Mouse (Mus musculus): ENCODE measurements around the gene Pa2g4. TPM values are rescaled to one million over a fixed set of nuclear protein-coding genes. Genes with fewer than 3 reads are reported as not detected.

Gene Pa2g4
- polyA plus RNA-seq, 1 experiment from 2014 or later: 163 TPM

GRCm38 (mm10) chr10:128522351-128522750 is 43.4 kb downstream of the Pa2g4 start:
- whole genome bisulfite sequencing (ENCODE audit: insufficient replicate concordance): 77% methylated on average over 6 of the region's 6 CpGs
- Histone ChIP-seq H3K36me3 (ENCODE audit: control insufficient read depth, insufficient read depth, low read length) (peaks cover 4% of the 10 kb centered on the region), H3K27ac (ENCODE audit: low read depth, low read length) (no peak overlapping the region), H3K9me3 (replicated peaks; ENCODE audit: control insufficient read depth, low read length) (no peaks in the 10 kb centered on the region), H3K9ac (ENCODE audit: low read depth, low read length) (no peak overlapping the region), H3K4me1 (ENCODE audit: control insufficient read depth, insufficient read depth, low read length) (0 out of 2 replicates have a peak, but pooled peaks cover 3% of the 10 kb centered on the region), H3K4me2 (no peak overlapping the region), H3K27me3 (ENCODE audit: control insufficient read depth, insufficient read depth, low read length) (0 out of 2 replicates have a peak, but pooled peaks cover 7% of the 10 kb centered on the region), H3K4me3 (ENCODE audit: low read depth, low read length) (no peak overlapping the region)
- ATAC-seq (replicated peaks; ENCODE audit: insufficient number of reproducible peaks, low FRiP score, low TSS enrichment): no peak

DNA sequence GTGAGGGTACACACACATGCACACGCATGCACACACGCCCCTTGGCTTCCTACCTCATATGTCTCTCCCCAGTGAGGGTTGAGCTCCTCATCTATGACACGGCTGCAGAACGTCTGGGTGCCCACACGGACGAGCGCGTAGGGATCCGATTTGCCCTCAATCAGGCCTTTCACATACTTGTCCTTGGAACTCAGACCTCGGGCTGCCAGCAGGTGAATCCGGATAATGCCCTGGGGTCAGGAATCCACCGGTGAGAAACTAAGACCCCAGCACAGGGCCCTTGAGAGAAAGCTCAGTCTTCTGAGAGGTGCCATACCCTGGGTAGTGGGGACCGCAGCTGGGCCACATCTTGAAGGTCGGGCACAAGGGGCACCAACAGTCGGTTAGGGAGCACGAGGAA is 45.2 kb downstream of the Pa2g4 start:
- Histone ChIP-seq H3K36me3 (ENCODE audit: control insufficient read depth, insufficient read depth, low read length) (peaks cover 4% of the 10 kb centered on the region), H3K9ac (ENCODE audit: low read depth, low read length) (no peak overlapping the region), H3K27ac (ENCODE audit: low read depth, low read length) (no peak overlapping the region), H3K4me3 (ENCODE audit: low read depth, low read length) (no peak overlapping the region), H3K9me3 (replicated peaks; ENCODE audit: control insufficient read depth, low read length) (no peaks in the 10 kb centered on the region), H3K4me2 (no peak overlapping the region), H3K4me1 (ENCODE audit: control insufficient read depth, insufficient read depth, low read length) (0 out of 2 replicates have a peak, but pooled peaks cover 5% of the 10 kb centered on the region), H3K27me3 (ENCODE audit: control insufficient read depth, insufficient read depth, low read length) (peaks cover 18% of the 10 kb centered on the region)
- no peak for ATAC-seq (replicated peaks; ENCODE audit: insufficient number of reproducible peaks, low FRiP score, low TSS enrichment)
- WGBS (ENCODE audit: insufficient replicate concordance): 84% methylated on average over 16 of the region's 16 CpGs

DNA sequence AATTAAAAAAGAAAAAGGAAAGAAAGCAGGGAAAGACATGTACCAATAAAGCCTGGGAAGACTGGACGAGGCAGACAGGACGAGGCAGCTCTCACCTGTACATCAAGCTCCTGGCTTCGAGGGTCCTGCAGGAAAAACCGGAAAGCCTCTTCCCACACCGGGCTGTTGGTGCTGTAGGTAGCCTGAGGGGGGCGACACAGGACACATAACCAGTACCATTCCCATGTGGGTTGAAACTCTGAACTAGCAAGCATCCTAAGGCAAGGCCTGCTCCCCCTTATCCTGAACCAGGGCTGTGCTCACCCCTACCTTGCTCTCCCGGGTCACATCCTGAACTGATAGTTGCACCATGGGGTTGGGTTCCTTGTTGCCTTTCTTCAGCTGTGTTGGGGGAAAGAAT is 47.0 kb downstream of the Pa2g4 start:
- no peak overlapping the region for H3K27ac ChIP-seq (ENCODE audit: low read depth, low read length)

DNA sequence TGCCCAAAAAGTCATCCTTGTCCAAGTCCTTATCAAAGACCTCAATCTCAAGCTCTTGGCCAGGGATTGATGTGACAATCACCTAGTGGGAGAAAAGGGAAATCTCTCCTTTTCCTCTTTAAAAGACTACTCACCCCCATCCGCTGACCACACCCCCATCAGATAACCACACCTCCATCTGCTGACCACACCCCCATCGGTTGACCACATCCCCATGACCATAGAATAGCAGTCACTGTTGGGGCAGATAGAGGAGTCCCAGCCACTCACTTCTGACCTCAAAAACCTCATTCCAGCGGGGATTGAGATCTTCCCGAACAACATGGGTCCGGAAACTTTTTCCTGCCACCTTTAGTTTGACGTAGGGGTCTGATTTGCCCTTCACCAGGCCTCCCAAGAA is 49.1 kb downstream of the Pa2g4 start:
- H3K27ac ChIP-seq (ENCODE audit: low read depth, low read length): no peak overlapping the region
- 0 out of 2 replicates have a peak, but pooled peaks cover 2% of the 10 kb centered on the region for H3K4me1 ChIP-seq (ENCODE audit: control insufficient read depth, insufficient read depth, low read length)
- 0 out of 2 replicates have a peak, but pooled peaks have one; percentile 58 for ATAC-seq (replicated peaks; ENCODE audit: insufficient number of reproducible peaks, low FRiP score, low TSS enrichment)
- H3K4me3 ChIP-seq (ENCODE audit: low read depth, low read length): no peak overlapping the region
- no peak overlapping the region for H3K9ac ChIP-seq (ENCODE audit: low read depth, low read length)
- WGBS (ENCODE audit: insufficient replicate concordance): 32% methylated on average over 6 of the region's 6 CpGs
- H3K36me3 ChIP-seq (ENCODE audit: control insufficient read depth, insufficient read depth, low read length): peaks cover 4% of the 10 kb centered on the region
- no peaks in the 10 kb centered on the region for H3K9me3 ChIP-seq (replicated peaks; ENCODE audit: control insufficient read depth, low read length)
- H3K27me3 ChIP-seq (ENCODE audit: control insufficient read depth, insufficient read depth, low read length): peaks cover 18% of the 10 kb centered on the region
- peak overlapping the region; percentile 47 for H3K4me2 ChIP-seq

More for the DNA sequence above, 47.0 kb downstream of the Pa2g4 start:
- 72% methylated on average over 7 of the region's 7 CpGs for WGBS (ENCODE audit: insufficient replicate concordance)
- H3K36me3 ChIP-seq (ENCODE audit: control insufficient read depth, insufficient read depth, low read length): peaks cover 4% of the 10 kb centered on the region
- H3K9ac ChIP-seq (ENCODE audit: low read depth, low read length): no peak overlapping the region
- 0 out of 2 replicates have a peak, but pooled peaks cover 2% of the 10 kb centered on the region for H3K4me1 ChIP-seq (ENCODE audit: control insufficient read depth, insufficient read depth, low read length)
- no peaks in the 10 kb centered on the region for H3K9me3 ChIP-seq (replicated peaks; ENCODE audit: control insufficient read depth, low read length)
- no peak overlapping the region for H3K4me3 ChIP-seq (ENCODE audit: low read depth, low read length)
- no peak for ATAC-seq (replicated peaks; ENCODE audit: insufficient number of reproducible peaks, low FRiP score, low TSS enrichment)
- H3K27me3 ChIP-seq (ENCODE audit: control insufficient read depth, insufficient read depth, low read length): peaks cover 18% of the 10 kb centered on the region
- no peak overlapping the region for H3K4me2 ChIP-seq

DNA sequence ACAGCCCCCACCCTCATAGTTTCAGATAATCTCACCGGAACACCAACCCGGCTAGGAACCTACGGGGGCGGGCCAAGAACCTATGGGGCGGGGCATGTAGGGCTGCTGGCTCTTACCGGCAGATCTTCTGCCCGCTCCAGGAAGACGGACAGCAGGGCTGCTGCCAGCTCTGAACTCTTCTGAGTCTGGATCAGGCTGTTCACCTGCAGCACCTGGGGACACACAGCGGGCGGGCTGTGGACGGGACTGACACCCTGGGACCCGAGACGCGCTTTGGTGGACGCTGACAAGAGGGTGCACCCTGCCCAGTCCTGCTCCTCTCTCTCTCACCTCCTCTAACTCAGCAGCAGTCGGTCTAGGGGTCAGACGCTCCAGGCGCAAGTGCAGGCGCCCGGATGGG is 49.8 kb downstream of the Pa2g4 start:
- Histone ChIP-seq H3K4me1 (ENCODE audit: control insufficient read depth, insufficient read depth, low read length) (0 out of 2 replicates have a peak, but pooled peaks cover 2% of the 10 kb centered on the region), H3K27me3 (ENCODE audit: control insufficient read depth, insufficient read depth, low read length) (peaks cover 18% of the 10 kb centered on the region), H3K9ac (ENCODE audit: low read depth, low read length) (0 out of 2 replicates have a peak overlapping the region, but pooled peaks have one; percentile 30), H3K4me2 (peak overlapping the region; percentile 47), H3K4me3 (ENCODE audit: low read depth, low read length) (0 out of 2 replicates have a peak overlapping the region, but pooled peaks have one; percentile 30), H3K36me3 (ENCODE audit: control insufficient read depth, insufficient read depth, low read length) (peaks cover 4% of the 10 kb centered on the region), H3K9me3 (replicated peaks; ENCODE audit: control insufficient read depth, low read length) (no peaks in the 10 kb centered on the region), H3K27ac (ENCODE audit: low read depth, low read length) (no peak overlapping the region)
- 26% methylated on average over 20 of the region's 20 CpGs for WGBS (ENCODE audit: insufficient replicate concordance)
- peak; percentile 53; the same call in 1 of the 2 replicates for ATAC-seq (replicated peaks; ENCODE audit: insufficient number of reproducible peaks, low FRiP score, low TSS enrichment)

GRCm38 (mm10) chr10:128515044-128515443 is 50.7 kb downstream of the Pa2g4 start:
- 0 out of 2 replicates have a peak, but pooled peaks cover 2% of the 10 kb centered on the region for H3K4me1 ChIP-seq (ENCODE audit: control insufficient read depth, insufficient read depth, low read length)
- H3K9ac ChIP-seq (ENCODE audit: low read depth, low read length): no peak overlapping the region
- no peak overlapping the region for H3K27ac ChIP-seq (ENCODE audit: low read depth, low read length)
- ATAC-seq (replicated peaks; ENCODE audit: insufficient number of reproducible peaks, low FRiP score, low TSS enrichment): no peak
- H3K36me3 ChIP-seq (ENCODE audit: control insufficient read depth, insufficient read depth, low read length): peaks cover under 1% of the 10 kb centered on the region
- no peak overlapping the region for H3K4me3 ChIP-seq (ENCODE audit: low read depth, low read length)
- H3K4me2 ChIP-seq: no peak overlapping the region
- peaks cover 18% of the 10 kb centered on the region for H3K27me3 ChIP-seq (ENCODE audit: control insufficient read depth, insufficient read depth, low read length)
- H3K9me3 ChIP-seq (replicated peaks; ENCODE audit: control insufficient read depth, low read length): no peaks in the 10 kb centered on the region
- WGBS (ENCODE audit: insufficient replicate concordance): 82% methylated on average over 4 of the region's 4 CpGs

- H3K27ac ChIP-seq (ENCODE audit: low read depth, low read length): no peak overlapping the region
- no peak overlapping the region for H3K4me3 ChIP-seq (ENCODE audit: low read depth, low read length)
- no peaks in the 10 kb centered on the region for H3K9me3 ChIP-seq (replicated peaks; ENCODE audit: control insufficient read depth, low read length)
- no peak for ATAC-seq (replicated peaks; ENCODE audit: insufficient number of reproducible peaks, low FRiP score, low TSS enrichment)
- H3K9ac ChIP-seq (ENCODE audit: low read depth, low read length): no peak overlapping the region
- no peaks in the 10 kb centered on the region; the same call in 1 of the 2 replicates for H3K36me3 ChIP-seq (ENCODE audit: control insufficient read depth, insufficient read depth, low read length)
- WGBS (ENCODE audit: insufficient replicate concordance): 79% methylated on average over 12 of the region's 12 CpGs
- H3K27me3 ChIP-seq (ENCODE audit: control insufficient read depth, insufficient read depth, low read length): peaks cover 6% of the 10 kb centered on the region; the same call in 1 of the 2 replicates
- no peak overlapping the region for H3K4me2 ChIP-seq
- H3K4me1 ChIP-seq (ENCODE audit: control insufficient read depth, insufficient read depth, low read length): 0 out of 2 replicates have a peak, but pooled peaks cover 2% of the 10 kb centered on the region
Measured at GRCm38 (mm10) chr10:128511761-128512160, 54.0 kb downstream of the Pa2g4 start.

GRCm38 (mm10) chr10:128511189-128511588 is 54.6 kb downstream of the Pa2g4 start:
- Histone ChIP-seq H3K4me2 (no peak overlapping the region), H3K4me3 (ENCODE audit: low read depth, low read length) (no peak overlapping the region), H3K9me3 (replicated peaks; ENCODE audit: control insufficient read depth, low read length) (no peaks in the 10 kb centered on the region), H3K27me3 (ENCODE audit: control insufficient read depth, insufficient read depth, low read length) (peaks cover under 1% of the 10 kb centered on the region; the same call in 1 of the 2 replicates), H3K36me3 (ENCODE audit: control insufficient read depth, insufficient read depth, low read length) (no peaks in the 10 kb centered on the region; the same call in 1 of the 2 replicates), H3K9ac (ENCODE audit: low read depth, low read length) (no peak overlapping the region), H3K4me1 (ENCODE audit: control insufficient read depth, insufficient read depth, low read length) (no peaks in the 10 kb centered on the region), H3K27ac (ENCODE audit: low read depth, low read length) (no peak overlapping the region)
- 84% methylated on average over 9 of the region's 9 CpGs for WGBS (ENCODE audit: insufficient replicate concordance)
- no peak for ATAC-seq (replicated peaks; ENCODE audit: insufficient number of reproducible peaks, low FRiP score, low TSS enrichment)

DNA sequence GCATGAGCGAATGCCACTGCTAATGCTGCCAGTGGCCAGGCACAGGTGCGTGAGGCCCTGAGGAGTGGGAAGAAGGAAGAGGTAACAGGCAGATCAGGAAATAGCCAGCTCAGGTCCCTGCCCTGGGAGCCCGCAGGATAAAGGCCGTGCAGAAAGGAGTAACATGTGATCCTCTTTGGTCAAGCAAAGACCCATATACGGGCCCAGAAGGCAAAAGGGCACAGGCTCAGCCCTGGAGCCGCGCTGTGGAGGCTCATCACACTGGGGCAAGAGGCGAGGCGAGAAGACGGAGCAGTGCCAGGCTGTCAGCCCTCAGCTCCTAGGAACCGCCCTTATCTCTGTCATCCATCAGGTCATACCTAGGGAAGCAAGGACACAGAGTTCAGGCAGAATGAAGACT is 55.5 kb downstream of the Pa2g4 start:
- Histone ChIP-seq H3K4me1 (ENCODE audit: control insufficient read depth, insufficient read depth, low read length) (no peaks in the 10 kb centered on the region), H3K4me3 (ENCODE audit: low read depth, low read length) (no peak overlapping the region), H3K4me2 (no peak overlapping the region), H3K27ac (ENCODE audit: low read depth, low read length) (no peak overlapping the region), H3K9me3 (replicated peaks; ENCODE audit: control insufficient read depth, low read length) (no peaks in the 10 kb centered on the region), H3K36me3 (ENCODE audit: control insufficient read depth, insufficient read depth, low read length) (no peaks in the 10 kb centered on the region; the same call in 1 of the 2 replicates), H3K9ac (ENCODE audit: low read depth, low read length) (no peak overlapping the region), H3K27me3 (ENCODE audit: control insufficient read depth, insufficient read depth, low read length) (no peaks in the 10 kb centered on the region)
- WGBS (ENCODE audit: insufficient replicate concordance): 79% methylated on average over 11 of the region's 11 CpGs
- no peak for ATAC-seq (replicated peaks; ENCODE audit: insufficient number of reproducible peaks, low FRiP score, low TSS enrichment)

Data from heart, embryonic 11.5 days (tissue).